Mouse (Mus musculus): ENCODE measurements around the gene Hist1h1d. TPM values are rescaled to one million over a fixed set of nuclear protein-coding genes. Genes with fewer than 3 reads are reported as not detected.
"Not testable (repeated sequence)": the region's sequence is repeated elsewhere in the genome, so short reads cannot be mapped to it uniquely, and the experiment has no call there.

Gene Hist1h1d
- polyA plus RNA-seq, 1 experiment = 0.30 TPM

DNA sequence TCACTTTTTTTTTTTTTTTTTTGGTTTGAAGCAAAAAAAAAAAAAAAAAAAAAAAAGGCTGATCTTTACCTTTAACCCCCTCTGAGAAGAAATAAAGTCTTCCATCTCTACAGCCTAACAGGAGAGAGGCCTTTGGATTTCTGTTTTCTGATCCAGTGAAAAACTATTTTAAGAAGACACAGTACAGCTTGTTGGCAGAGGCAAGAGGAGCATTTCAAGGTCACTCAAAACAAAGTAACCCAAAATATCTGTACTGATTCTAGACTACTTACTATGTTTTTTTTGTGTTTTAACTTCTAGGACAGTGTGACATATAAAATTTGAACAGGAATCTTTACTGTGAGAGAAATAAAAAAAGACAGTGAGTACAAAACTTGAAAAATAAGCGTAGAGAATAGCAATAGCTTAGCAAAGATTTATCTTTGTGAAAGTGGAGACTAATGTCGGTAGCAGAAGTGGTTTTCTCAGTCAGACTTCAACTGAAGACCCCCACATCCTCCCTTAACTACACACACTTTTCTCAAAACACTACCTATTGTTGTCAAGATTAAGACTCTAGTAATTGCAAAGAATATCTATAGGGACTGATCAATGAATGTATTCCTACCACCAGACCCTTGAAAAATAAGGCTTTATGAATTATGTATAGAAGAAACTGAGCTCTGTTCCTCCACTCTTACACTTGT, 23.4 kb upstream of the Hist1h1d start:
- H3K27me3 ChIP-seq (ENCODE audit: control insufficient read depth, insufficient read depth, low read length) = no peaks in the 10 kb centered on the region
- no peak overlapping the region for H3K27ac ChIP-seq (ENCODE audit: insufficient read depth, low read length)
- H3K36me3 ChIP-seq (ENCODE audit: control insufficient read depth, insufficient read depth, low read length) = no peaks in the 10 kb centered on the region
- DNase-seq (ENCODE audit: low read depth in 1 of 2, low spot score in 2 of 2) = no peak
- WGBS = 21% methylated on average over 2 of the region's 2 CpGs
- peaks cover 3% of the 10 kb centered on the region; the same call in 1 of the 2 replicates for H3K4me1 ChIP-seq (ENCODE audit: control insufficient read depth, insufficient read depth, insufficient read length)
- no peak for TF ChIP-seq POLR2A (IDR thresholded peaks at IDR 0.05; ENCODE audit: low read depth, low read length)
- no peak for TF ChIP-seq CTCF (IDR thresholded peaks at IDR 0.05; ENCODE audit: extremely low read depth, insufficient read depth, insufficient read length, insufficient replicate concordance)
- H3K4me3 ChIP-seq (ENCODE audit: extremely low read depth, insufficient read depth, insufficient read length) = no peak overlapping the region

DNA sequence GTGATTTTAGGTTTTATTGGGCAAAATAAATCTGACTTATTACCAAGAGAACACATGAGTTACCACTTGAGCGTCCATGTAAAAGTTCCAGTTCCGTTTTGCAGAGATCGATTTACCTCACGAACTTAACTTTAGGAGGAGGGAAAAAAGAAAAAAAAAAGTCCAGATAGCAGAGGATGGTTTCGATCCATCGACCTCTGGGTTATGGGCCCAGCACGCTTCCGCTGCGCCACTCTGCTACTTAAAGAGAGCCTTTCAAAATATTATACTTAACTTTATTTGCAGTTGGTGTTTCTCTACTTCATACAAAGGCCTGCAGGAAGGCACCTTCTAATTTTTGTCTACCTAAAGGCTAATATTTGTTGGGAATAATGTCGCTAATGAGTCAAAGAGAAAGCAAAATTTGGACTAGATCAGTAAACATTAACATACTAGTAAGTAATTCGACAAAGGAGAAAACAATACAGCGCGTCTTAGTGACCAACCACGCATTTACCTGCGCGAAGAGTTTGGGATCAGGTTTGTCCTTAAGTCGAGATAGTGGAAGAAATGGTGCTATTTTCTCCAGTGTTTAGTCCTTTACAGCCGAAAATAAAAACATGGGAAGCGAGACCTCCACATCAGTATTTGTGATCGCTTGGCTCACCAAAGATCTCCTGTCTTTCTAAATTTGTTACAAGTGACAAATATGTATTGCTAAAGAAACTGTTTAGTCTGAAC, 22.7 kb upstream of the Hist1h1d start:
- WGBS = under 1% methylated on average over 20 of the region's 20 CpGs
- peaks cover 3% of the 10 kb centered on the region; the same call in 1 of the 2 replicates for H3K4me1 ChIP-seq (ENCODE audit: control insufficient read depth, insufficient read depth, insufficient read length)
- H3K4me3 ChIP-seq (ENCODE audit: extremely low read depth, insufficient read depth, insufficient read length) = peak overlapping the region; percentile 59
- H3K27me3 ChIP-seq (ENCODE audit: control insufficient read depth, insufficient read depth, low read length) = no peaks in the 10 kb centered on the region
- peak; percentile 50 to 69 for DNase-seq (ENCODE audit: low read depth in 1 of 2, low spot score in 2 of 2)
- TF ChIP-seq CTCF (IDR thresholded peaks at IDR 0.05; ENCODE audit: extremely low read depth, insufficient read depth, insufficient read length, insufficient replicate concordance) (no peak), POLR2A (IDR thresholded peaks at IDR 0.05; ENCODE audit: low read depth, low read length) (no peak)
- H3K27ac ChIP-seq (ENCODE audit: insufficient read depth, low read length) = peak overlapping the region; percentile 86
- H3K36me3 ChIP-seq (ENCODE audit: control insufficient read depth, insufficient read depth, low read length) = no peaks in the 10 kb centered on the region

DNA sequence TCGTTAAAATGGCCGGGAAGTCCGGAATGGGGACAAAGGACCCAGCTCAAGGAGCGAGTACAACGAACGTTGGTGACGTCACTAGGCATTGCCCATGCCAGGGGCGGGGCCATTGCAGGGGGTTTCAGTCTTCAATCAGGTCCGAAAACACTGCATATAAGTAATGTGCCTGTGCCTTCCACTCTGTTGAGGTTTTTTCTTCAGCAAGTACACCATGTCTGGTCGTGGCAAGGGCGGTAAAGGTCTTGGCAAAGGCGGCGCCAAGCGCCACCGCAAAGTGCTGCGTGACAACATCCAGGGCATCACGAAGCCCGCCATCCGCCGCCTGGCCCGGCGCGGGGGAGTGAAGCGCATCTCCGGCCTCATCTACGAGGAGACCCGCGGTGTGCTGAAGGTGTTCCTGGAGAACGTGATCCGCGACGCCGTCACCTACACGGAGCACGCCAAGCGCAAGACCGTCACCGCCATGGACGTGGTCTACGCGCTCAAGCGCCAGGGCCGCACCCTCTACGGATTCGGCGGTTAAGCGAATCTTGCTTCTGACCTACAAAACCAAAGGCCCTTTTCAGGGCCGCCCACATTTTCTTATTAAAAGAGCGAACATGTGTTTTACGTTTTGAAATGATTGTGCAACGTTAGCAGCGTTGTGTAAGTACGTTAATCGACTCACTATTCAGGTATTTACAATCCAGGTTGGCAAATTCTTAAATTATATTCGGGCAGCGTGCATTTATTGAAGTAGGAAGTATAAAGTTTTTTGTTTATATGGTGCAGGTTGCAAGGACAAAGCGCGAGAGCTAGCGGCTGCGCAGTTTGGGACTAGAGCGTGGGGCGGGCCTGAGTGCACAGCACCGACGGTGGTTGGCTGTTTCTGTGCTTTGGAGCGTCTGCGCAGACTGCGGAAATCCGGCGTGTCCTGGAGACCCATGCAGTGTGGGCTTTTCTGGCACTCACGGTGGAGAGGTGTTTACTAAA, 21.9 kb upstream of the Hist1h1d start, which contains the start of gene Hist1h4h:
TSS of gene Hist1h4h (plus strand) at position 150 of the 975 bp plus-strand sequence.
- under 1% methylated on average over 66 of the region's 70 CpGs for WGBS
- TF ChIP-seq CTCF (IDR thresholded peaks at IDR 0.05; ENCODE audit: extremely low read depth, insufficient read depth, insufficient read length, insufficient replicate concordance) = no peak
- TF ChIP-seq POLR2A (IDR thresholded peaks at IDR 0.05; ENCODE audit: low read depth, low read length) = peak; percentile 99
- no peaks in the 10 kb centered on the region for H3K27me3 ChIP-seq (ENCODE audit: control insufficient read depth, insufficient read depth, low read length)
- H3K4me1 ChIP-seq (ENCODE audit: control insufficient read depth, insufficient read depth, insufficient read length) = peaks cover 3% of the 10 kb centered on the region; the same call in 1 of the 2 replicates
- DNase-seq (ENCODE audit: low read depth in 1 of 2, low spot score in 2 of 2) = peak; percentile 91 to 93
- peak within 1 kb of the TSS; percentile 86 for H3K27ac ChIP-seq (ENCODE audit: insufficient read depth, low read length)
- H3K4me3 ChIP-seq (ENCODE audit: extremely low read depth, insufficient read depth, insufficient read length) = peak within 1 kb of the TSS; percentile 59
- H3K36me3 ChIP-seq (ENCODE audit: control insufficient read depth, insufficient read depth, low read length) = no peaks in the 10 kb centered on the region

DNA sequence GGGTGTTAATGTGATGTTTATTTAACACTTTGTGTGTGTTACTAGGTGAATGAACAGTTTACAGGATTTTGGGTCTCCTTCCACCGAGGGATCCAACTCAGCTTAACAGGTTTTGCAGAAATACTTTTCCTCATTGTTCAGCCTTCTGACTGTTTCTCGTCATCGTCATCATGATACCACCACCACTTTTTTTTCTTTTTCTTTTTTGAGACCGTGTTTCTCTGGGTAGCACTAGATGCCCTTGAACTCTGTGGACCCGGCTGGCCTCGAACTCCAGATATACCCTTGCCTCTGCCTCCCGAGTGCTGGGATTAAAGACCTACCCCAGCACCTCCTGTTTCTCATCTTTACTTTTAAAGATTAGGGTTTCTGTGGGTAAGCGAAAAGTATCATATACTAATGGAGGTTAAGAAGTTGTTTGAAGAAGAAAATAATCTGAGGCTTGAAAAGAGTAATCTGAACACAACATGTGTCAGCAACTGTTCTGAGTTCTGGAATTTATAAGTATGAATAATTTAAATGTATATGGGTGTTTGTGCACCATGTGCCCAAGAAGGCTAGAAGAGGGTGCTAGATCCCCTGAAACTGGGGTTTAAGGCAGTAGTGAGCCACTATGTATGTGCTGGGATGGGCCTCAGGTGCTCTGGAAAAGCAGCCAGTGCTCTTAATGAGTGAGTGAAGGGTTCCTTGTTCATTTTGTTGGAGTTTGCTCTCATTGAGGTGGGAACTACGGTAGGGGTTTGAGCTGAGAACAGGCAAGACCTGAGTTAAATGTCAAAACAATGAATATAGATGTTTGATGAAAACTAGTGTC, 20.6 kb upstream of the Hist1h1d start:
- Histone ChIP-seq H3K27ac (ENCODE audit: insufficient read depth, low read length) (peak overlapping the region; percentile 20; the same call in 1 of the 2 replicates), H3K36me3 (ENCODE audit: control insufficient read depth, insufficient read depth, low read length) (no peaks in the 10 kb centered on the region), H3K27me3 (ENCODE audit: control insufficient read depth, insufficient read depth, low read length) (no peaks in the 10 kb centered on the region), H3K4me3 (ENCODE audit: extremely low read depth, insufficient read depth, insufficient read length) (no peak overlapping the region), H3K4me1 (ENCODE audit: control insufficient read depth, insufficient read depth, insufficient read length) (peaks cover 3% of the 10 kb centered on the region; the same call in 1 of the 2 replicates)
- TF ChIP-seq CTCF (IDR thresholded peaks at IDR 0.05; ENCODE audit: extremely low read depth, insufficient read depth, insufficient read length, insufficient replicate concordance) (no peak), POLR2A (IDR thresholded peaks at IDR 0.05; ENCODE audit: low read depth, low read length) (no peak)
- DNase-seq (ENCODE audit: low read depth in 1 of 2, low spot score in 2 of 2) = no peak
- 22% methylated on average over 9 of the region's 9 CpGs for WGBS

DNA sequence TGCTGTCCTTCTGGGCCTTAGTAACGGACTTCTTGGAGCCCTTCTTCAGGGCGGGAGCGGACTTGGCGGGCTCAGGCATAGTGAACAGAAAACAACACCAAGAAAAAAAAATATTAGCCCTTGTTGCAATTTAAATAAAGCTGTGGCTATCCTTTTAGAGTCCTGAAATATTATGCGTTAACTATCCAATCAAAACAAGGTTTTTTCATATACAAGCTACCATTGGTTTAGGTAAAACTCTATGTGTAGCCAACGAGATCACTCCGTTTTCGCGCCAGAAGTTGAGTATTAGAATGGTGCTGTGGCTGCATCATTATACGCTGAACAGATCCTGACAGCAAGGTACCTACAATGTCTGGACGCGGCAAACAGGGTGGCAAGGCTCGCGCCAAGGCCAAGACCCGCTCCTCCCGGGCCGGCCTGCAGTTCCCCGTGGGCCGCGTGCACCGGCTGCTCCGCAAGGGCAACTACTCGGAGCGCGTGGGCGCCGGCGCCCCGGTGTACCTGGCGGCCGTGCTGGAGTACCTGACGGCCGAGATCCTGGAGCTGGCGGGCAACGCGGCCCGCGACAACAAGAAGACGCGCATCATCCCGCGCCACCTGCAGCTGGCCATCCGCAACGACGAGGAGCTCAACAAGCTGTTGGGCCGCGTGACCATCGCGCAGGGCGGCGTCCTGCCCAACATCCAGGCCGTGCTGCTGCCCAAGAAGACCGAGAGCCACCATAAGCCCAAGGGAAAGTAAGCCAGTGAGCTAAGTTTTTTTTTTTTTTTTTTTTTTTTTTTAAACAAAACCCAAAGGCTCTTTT, 19.3 kb upstream of the Hist1h1d start, which contains the start of gene Hist1h2af:
TSS of gene Hist1h2af (plus strand) at position 347 of the 808 bp plus-strand sequence.
- not testable (repeated sequence) for H3K4me1 ChIP-seq (ENCODE audit: control insufficient read depth, insufficient read depth, insufficient read length); H3K36me3 ChIP-seq (ENCODE audit: control insufficient read depth, insufficient read depth, low read length); H3K27me3 ChIP-seq (ENCODE audit: control insufficient read depth, insufficient read depth, low read length)
- peak; percentile 51 to 55 for DNase-seq (ENCODE audit: low read depth in 1 of 2, low spot score in 2 of 2)
- Histone ChIP-seq H3K4me3 (ENCODE audit: extremely low read depth, insufficient read depth, insufficient read length) (peak within 1 kb of the TSS; percentile 46), H3K27ac (ENCODE audit: insufficient read depth, low read length) (peak within 1 kb of the TSS; percentile 60)
- whole genome bisulfite sequencing = under 1% methylated on average over 32 of the region's 53 CpGs

All from spleen, adult 2 months (tissue).